Mouse (Mus musculus): ENCODE measurements around the gene Nfia.

The Nfia gene

GRCm38 (mm10) chr4:97880120-97881055, 107.9 kb downstream of the Nfia start:
- Histone ChIP-seq H3K4me1 (replicated peaks; ENCODE audit: low read depth, low read length) (no peaks in the 10 kb centered on the region), H3K36me3 (ENCODE audit: insufficient read depth, low read length) (no peaks in the 10 kb centered on the region), H3K9me3 (ENCODE audit: low read length) (no peaks in the 10 kb centered on the region), H3K4me3 (replicated peaks; ENCODE audit: low read length) (no peak overlapping the region), H3K27me3 (ENCODE audit: insufficient read depth, low read length) (no peaks in the 10 kb centered on the region)
- TF ChIP-seq CTCF (conservative IDR thresholded peaks at IDR 0.05; ENCODE audit: low read length) (no peak), POU5F1 (IDR thresholded peaks at IDR 0.05; ENCODE audit: borderline replicate concordance, low read length) (no peak), NANOG (IDR thresholded peaks at IDR 0.05; ENCODE audit: borderline replicate concordance, low read length) (no peak)

DNA sequence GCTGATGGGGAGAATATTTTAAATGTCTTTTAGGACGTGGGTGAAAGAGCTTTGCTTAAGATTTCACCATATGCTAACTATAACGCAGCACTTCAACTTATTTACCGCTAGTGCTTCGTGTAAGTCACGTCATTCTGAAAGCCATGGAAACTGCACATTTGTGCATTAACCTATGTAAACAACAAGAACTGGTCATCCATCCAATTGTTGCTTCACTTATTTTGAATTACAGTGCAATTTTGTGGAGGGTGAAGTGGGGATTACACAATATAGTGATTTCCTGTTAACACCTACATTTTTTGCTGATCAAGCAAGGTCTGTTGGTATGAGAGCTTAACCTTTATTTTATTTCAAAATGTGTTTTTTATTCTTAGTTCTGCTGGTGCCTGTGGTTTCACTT, 113.0 kb downstream of the Nfia start:
- no peaks in the 10 kb centered on the region for H3K9me3 ChIP-seq (ENCODE audit: low read length)
- no peaks in the 10 kb centered on the region for H3K27me3 ChIP-seq (ENCODE audit: insufficient read depth, low read length)
- no peak overlapping the region for H3K4me3 ChIP-seq (replicated peaks; ENCODE audit: low read length)
- no peak for TF ChIP-seq POU5F1 (IDR thresholded peaks at IDR 0.05; ENCODE audit: borderline replicate concordance, low read length)
- TF ChIP-seq CTCF (conservative IDR thresholded peaks at IDR 0.05; ENCODE audit: low read length), result no peak
- no peak for TF ChIP-seq NANOG (IDR thresholded peaks at IDR 0.05; ENCODE audit: borderline replicate concordance, low read length)
- no peaks in the 10 kb centered on the region for H3K36me3 ChIP-seq (ENCODE audit: insufficient read depth, low read length)
- no peaks in the 10 kb centered on the region for H3K4me1 ChIP-seq (replicated peaks; ENCODE audit: low read depth, low read length)

GRCm38 (mm10) chr4:97886220-97886619, 113.7 kb downstream of the Nfia start:
- TF ChIP-seq POU5F1 (IDR thresholded peaks at IDR 0.05; ENCODE audit: borderline replicate concordance, low read length) (no peak), CTCF (conservative IDR thresholded peaks at IDR 0.05; ENCODE audit: low read length) (no peak), NANOG (IDR thresholded peaks at IDR 0.05; ENCODE audit: borderline replicate concordance, low read length) (no peak)
- no peaks in the 10 kb centered on the region for H3K27me3 ChIP-seq (ENCODE audit: insufficient read depth, low read length)
- H3K36me3 ChIP-seq (ENCODE audit: insufficient read depth, low read length), result no peaks in the 10 kb centered on the region
- H3K4me3 ChIP-seq (replicated peaks; ENCODE audit: low read length), result no peak overlapping the region
- H3K9me3 ChIP-seq (ENCODE audit: low read length), result no peaks in the 10 kb centered on the region
- H3K4me1 ChIP-seq (replicated peaks; ENCODE audit: low read depth, low read length), result no peaks in the 10 kb centered on the region

GRCm38 (mm10) chr4:97887228-97887627, 114.7 kb downstream of the Nfia start:
- Histone ChIP-seq H3K4me1 (replicated peaks; ENCODE audit: low read depth, low read length) (no peaks in the 10 kb centered on the region), H3K27me3 (ENCODE audit: insufficient read depth, low read length) (no peaks in the 10 kb centered on the region), H3K4me3 (replicated peaks; ENCODE audit: low read length) (no peak overlapping the region), H3K9me3 (ENCODE audit: low read length) (no peaks in the 10 kb centered on the region), H3K36me3 (ENCODE audit: insufficient read depth, low read length) (no peaks in the 10 kb centered on the region)
- TF ChIP-seq POU5F1 (IDR thresholded peaks at IDR 0.05; ENCODE audit: borderline replicate concordance, low read length), result no peak
- no peak for TF ChIP-seq NANOG (IDR thresholded peaks at IDR 0.05; ENCODE audit: borderline replicate concordance, low read length)
- no peak for TF ChIP-seq CTCF (conservative IDR thresholded peaks at IDR 0.05; ENCODE audit: low read length)

DNA sequence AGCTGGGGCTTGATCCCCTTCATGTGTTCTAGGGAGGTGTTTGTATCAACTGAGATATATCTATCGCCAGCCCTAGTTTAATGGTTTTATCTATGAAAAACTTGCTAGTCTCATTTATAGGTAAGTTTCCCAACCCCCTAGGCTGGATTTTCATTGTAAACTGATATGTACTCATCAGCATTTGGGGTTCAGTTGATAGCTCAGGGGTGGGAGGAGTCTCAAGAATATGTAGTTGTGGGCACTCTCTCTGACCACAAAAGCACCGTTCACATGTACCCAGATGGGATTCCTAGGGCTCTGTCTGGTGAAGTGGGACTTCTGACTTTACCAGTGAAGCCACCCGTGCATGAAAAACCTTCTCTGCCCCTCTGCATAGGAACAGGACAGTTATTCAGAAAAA, 118.5 kb downstream of the Nfia start:
- no peak for TF ChIP-seq NANOG (IDR thresholded peaks at IDR 0.05; ENCODE audit: borderline replicate concordance, low read length)
- TF ChIP-seq CTCF (conservative IDR thresholded peaks at IDR 0.05; ENCODE audit: low read length), result no peak
- no peak for TF ChIP-seq POU5F1 (IDR thresholded peaks at IDR 0.05; ENCODE audit: borderline replicate concordance, low read length)
- H3K9me3 ChIP-seq (ENCODE audit: low read length), result no peaks in the 10 kb centered on the region
- no peaks in the 10 kb centered on the region for H3K36me3 ChIP-seq (ENCODE audit: insufficient read depth, low read length)
- no peaks in the 10 kb centered on the region for H3K27me3 ChIP-seq (ENCODE audit: insufficient read depth, low read length)
- no peaks in the 10 kb centered on the region for H3K4me1 ChIP-seq (replicated peaks; ENCODE audit: low read depth, low read length)
- no peak overlapping the region for H3K4me3 ChIP-seq (replicated peaks; ENCODE audit: low read length)

- TF ChIP-seq POU5F1 (IDR thresholded peaks at IDR 0.05; ENCODE audit: borderline replicate concordance, low read length), result no peak
- no peak for TF ChIP-seq CTCF (conservative IDR thresholded peaks at IDR 0.05; ENCODE audit: low read length)
- TF ChIP-seq NANOG (IDR thresholded peaks at IDR 0.05; ENCODE audit: borderline replicate concordance, low read length), result no peak
- Histone ChIP-seq H3K4me3 (replicated peaks; ENCODE audit: low read length) (no peak overlapping the region), H3K36me3 (ENCODE audit: insufficient read depth, low read length) (no peaks in the 10 kb centered on the region)
Observed at GRCm38 (mm10) chr4:97891611-97892010, 119.1 kb downstream of the Nfia start.

GRCm38 (mm10) chr4:97893915-97894884, 121.7 kb downstream of the Nfia start:
- Histone ChIP-seq H3K27me3 (ENCODE audit: insufficient read depth, low read length) (no peaks in the 10 kb centered on the region), H3K4me1 (replicated peaks; ENCODE audit: low read depth, low read length) (no peaks in the 10 kb centered on the region), H3K36me3 (ENCODE audit: insufficient read depth, low read length) (no peaks in the 10 kb centered on the region), H3K4me3 (replicated peaks; ENCODE audit: low read length) (no peak overlapping the region), H3K9me3 (ENCODE audit: low read length) (no peaks in the 10 kb centered on the region)
- TF ChIP-seq NANOG (IDR thresholded peaks at IDR 0.05; ENCODE audit: borderline replicate concordance, low read length) (no peak), POU5F1 (IDR thresholded peaks at IDR 0.05; ENCODE audit: borderline replicate concordance, low read length) (no peak), CTCF (conservative IDR thresholded peaks at IDR 0.05; ENCODE audit: low read length) (no peak)

More at GRCm38 (mm10) chr4:97891611-97892010, 119.1 kb downstream of the Nfia start:
- Histone ChIP-seq H3K9me3 (ENCODE audit: low read length) (no peaks in the 10 kb centered on the region), H3K4me1 (replicated peaks; ENCODE audit: low read depth, low read length) (no peaks in the 10 kb centered on the region), H3K27me3 (ENCODE audit: insufficient read depth, low read length) (no peaks in the 10 kb centered on the region)

- Histone ChIP-seq H3K27me3 (ENCODE audit: insufficient read depth, low read length) (no peaks in the 10 kb centered on the region), H3K4me1 (replicated peaks; ENCODE audit: low read depth, low read length) (no peaks in the 10 kb centered on the region), H3K9me3 (ENCODE audit: low read length) (no peaks in the 10 kb centered on the region), H3K4me3 (replicated peaks; ENCODE audit: low read length) (no peak overlapping the region), H3K36me3 (ENCODE audit: insufficient read depth, low read length) (no peaks in the 10 kb centered on the region)
- TF ChIP-seq CTCF (conservative IDR thresholded peaks at IDR 0.05; ENCODE audit: low read length), result no peak
- no peak for TF ChIP-seq NANOG (IDR thresholded peaks at IDR 0.05; ENCODE audit: borderline replicate concordance, low read length)
- no peak for TF ChIP-seq POU5F1 (IDR thresholded peaks at IDR 0.05; ENCODE audit: borderline replicate concordance, low read length)
Observed at GRCm38 (mm10) chr4:97895940-97896339, 123.4 kb downstream of the Nfia start.
